Mouse (Mus musculus): ENCODE data around the gene Mpdz. TPM values are rescaled to one million over a fixed set of nuclear protein-coding genes. Genes with fewer than 3 reads are reported as not detected.

Mpdz gene
- polyA plus RNA-seq, 1 experiment from 2014 or later: 44.0 TPM

DNA sequence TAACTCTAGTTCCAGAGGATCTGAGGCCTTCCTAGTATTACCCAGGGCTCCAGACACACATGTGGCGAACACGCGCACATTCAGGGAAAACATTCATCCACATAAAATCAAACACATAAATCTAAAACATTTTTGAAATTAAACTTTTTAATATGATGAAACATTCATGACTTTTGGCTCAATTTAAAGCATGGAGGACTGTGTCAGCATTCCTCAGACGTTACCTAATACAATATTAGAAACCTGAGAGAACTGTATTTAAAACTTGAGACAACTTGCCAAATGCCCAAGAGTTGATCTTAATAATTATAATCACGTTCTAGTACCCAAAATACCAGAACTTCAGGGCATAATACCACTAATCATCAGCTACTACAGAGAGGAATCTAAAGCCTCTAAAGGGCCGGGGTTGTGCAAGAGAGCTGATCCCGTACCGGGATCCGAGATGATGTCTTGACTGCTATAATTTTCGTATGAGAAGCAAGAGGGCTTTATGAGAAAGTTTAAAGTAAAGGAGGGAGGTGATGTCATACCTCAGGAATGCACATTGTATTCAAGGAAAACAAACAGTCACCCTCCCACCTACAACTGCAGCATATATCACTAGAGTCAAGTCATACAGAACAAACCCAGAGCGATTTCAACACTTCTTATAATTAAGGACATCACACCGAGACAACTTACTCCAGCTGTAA, 133.0 kb downstream of the Mpdz start:
- Histone ChIP-seq H3K9me3 (replicated peaks) (no peaks in the 10 kb centered on the region), H3K27me3 (no peaks in the 10 kb centered on the region), H3K4me3 (no peak overlapping the region), H3K9ac (no peak overlapping the region), H3K36me3 (0 out of 2 replicates have a peak, but pooled peaks cover under 1% of the 10 kb centered on the region), H3K4me1 (no peaks in the 10 kb centered on the region), H3K27ac (no peak overlapping the region), H3K4me2 (replicated peaks) (no peak overlapping the region)
- WGBS: 86% methylated on average over 12 of the region's 12 CpGs
- ATAC-seq (ENCODE audit: low FRiP score): no peak

DNA sequence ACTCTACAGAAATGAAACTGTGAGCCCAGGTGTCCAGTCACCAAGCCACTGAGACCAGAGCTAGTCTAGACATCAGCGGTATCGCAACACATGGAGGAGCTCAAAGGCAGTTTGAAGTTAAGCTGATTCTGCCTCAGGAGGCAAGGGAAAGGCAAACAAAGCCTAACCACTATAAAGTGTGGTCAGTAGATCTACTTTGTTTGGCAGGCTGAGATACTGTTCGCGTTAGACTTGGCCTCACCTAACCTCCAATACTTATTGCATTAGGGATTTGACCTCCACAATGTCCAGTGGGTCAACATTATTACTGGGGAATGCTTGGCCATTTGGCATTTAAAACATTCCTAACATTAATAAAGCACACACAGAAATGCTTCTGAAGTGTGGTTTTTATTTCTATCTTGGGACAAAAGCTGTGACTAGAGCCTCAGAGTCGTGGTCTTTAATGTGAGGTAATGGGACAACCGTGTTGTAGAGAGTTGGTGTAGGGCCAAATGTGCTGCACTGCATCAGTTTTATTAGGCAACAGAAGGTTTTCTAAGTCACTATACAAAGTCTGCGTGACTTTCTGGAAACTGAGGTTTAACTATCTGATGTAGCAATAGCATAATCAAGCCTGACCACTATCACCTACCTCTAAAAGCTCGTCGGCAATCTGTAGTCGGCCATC, 134.9 kb downstream of the Mpdz start:
- no peaks in the 10 kb centered on the region for H3K4me1 ChIP-seq
- no peaks in the 10 kb centered on the region for H3K27me3 ChIP-seq
- H3K4me2 ChIP-seq (replicated peaks): no peak overlapping the region
- WGBS: 92% methylated on average over 10 of the region's 10 CpGs
- ATAC-seq (ENCODE audit: low FRiP score): no peak
- H3K27ac ChIP-seq: no peak overlapping the region
- H3K9me3 ChIP-seq (replicated peaks): no peaks in the 10 kb centered on the region
- peaks cover 7% of the 10 kb centered on the region for H3K36me3 ChIP-seq
- no peak overlapping the region for H3K9ac ChIP-seq
- no peak overlapping the region for H3K4me3 ChIP-seq

DNA sequence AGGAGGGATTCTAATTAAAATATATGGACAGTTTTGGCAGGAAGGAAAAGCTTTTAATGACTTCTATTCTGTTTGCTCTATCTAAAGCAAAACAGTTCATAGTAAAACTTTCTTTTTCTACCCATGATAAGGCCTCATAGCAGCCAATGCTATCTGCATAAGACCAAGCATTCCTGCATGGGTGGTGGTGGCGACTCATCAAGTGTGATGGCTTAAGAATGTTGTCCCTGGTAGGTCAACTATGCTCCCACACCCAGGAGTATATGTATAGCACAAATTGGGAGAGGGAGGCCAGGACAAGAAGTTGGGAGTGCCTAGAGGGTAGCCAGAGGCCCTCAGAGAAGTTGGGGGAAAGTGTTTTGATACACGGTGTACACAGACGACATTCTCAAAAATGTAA, 140.6 kb downstream of the Mpdz start:
- 98% methylated on average over 3 of the region's 3 CpGs for WGBS
- H3K36me3 ChIP-seq: peaks cover 14% of the 10 kb centered on the region

DNA sequence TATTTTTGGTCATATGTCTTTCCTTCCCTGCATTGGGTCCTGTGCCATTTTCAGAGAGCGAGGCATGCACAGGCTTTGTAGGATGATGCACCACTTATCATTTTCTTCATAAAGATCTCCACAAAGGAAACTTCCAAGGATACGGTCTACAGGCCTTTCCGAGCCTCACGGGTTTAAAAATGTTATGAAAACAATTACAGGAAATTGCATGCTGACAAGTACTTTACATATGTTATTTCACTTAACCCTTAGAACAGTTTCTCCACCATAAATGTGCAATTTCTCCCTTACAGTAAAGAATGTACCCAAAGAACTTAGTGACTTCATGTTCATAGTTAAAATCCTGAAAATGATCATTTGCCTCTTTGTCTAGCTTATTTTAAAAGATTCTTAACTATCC, 144.2 kb downstream of the Mpdz start:
- ATAC-seq (ENCODE audit: low FRiP score): no peak
- H3K4me3 ChIP-seq: no peak overlapping the region
- 84% methylated on average over 4 of the region's 4 CpGs for WGBS

More for the DNA sequence above, 140.6 kb downstream of the Mpdz start:
- no peaks in the 10 kb centered on the region for H3K9me3 ChIP-seq (replicated peaks)
- H3K27ac ChIP-seq: no peak overlapping the region
- H3K4me2 ChIP-seq (replicated peaks): no peak overlapping the region
- no peak overlapping the region for H3K4me3 ChIP-seq
- H3K27me3 ChIP-seq: no peaks in the 10 kb centered on the region
- no peak overlapping the region for H3K9ac ChIP-seq
- ATAC-seq (ENCODE audit: low FRiP score): no peak
- H3K4me1 ChIP-seq: no peaks in the 10 kb centered on the region

DNA sequence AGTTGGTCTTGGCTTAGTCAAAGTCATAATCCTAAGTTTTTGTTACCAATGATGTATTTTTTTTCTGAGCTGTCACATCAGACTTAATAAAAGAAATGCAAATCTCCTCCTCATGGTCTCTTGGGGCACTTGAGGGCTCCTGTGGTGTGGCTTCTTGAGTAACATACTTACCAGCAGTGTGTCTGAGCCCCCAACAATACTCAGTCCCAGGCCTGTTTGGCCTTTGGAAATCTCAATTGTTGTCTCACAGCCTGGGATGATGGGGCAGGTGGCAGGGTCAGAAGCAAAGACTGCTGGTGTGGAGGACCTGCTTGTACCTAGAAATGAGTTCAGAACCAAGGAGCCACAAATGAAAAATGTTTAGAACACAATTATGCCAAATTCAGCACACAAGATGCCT, 149.3 kb downstream of the Mpdz start:
- H3K36me3 ChIP-seq: peaks cover 17% of the 10 kb centered on the region; the same call in 1 of the 2 replicates
- no peak for ATAC-seq (ENCODE audit: low FRiP score)

More for the DNA sequence above, 144.2 kb downstream of the Mpdz start:
- Histone ChIP-seq H3K27me3 (no peaks in the 10 kb centered on the region), H3K9me3 (replicated peaks) (no peaks in the 10 kb centered on the region), H3K27ac (no peak overlapping the region), H3K4me1 (no peaks in the 10 kb centered on the region), H3K9ac (no peak overlapping the region), H3K4me2 (replicated peaks) (no peak overlapping the region), H3K36me3 (peaks cover 28% of the 10 kb centered on the region)

DNA sequence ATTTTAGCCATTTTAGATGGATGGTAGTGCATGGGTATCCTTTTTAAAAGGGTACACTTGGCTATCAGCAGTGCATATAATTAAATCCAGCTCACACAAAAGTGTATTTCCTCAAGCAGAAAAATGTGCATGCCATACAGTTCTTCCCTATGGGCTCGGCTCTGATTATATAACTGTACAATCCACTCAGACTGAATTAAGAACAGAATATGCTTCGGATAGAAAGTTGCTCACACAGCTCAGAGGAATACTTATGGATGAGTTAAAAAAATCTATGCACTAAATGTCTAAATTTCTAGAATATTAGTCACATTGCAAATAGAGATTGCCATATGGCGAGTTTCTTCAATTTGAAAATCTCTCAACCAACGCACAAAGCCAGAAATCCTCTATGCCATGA, 157.1 kb downstream of the Mpdz start:
- H3K4me3 ChIP-seq: no peak overlapping the region
- no peaks in the 10 kb centered on the region for H3K4me1 ChIP-seq
- 91% methylated on average over 4 of the region's 4 CpGs for WGBS
- no peak overlapping the region for H3K9ac ChIP-seq
- H3K4me2 ChIP-seq (replicated peaks): no peak overlapping the region
- H3K27ac ChIP-seq: no peak overlapping the region
- peaks cover 15% of the 10 kb centered on the region; the same call in 1 of the 2 replicates for H3K36me3 ChIP-seq
- H3K27me3 ChIP-seq: no peaks in the 10 kb centered on the region
- no peak for ATAC-seq (ENCODE audit: low FRiP score)
- no peaks in the 10 kb centered on the region for H3K9me3 ChIP-seq (replicated peaks)

More for the DNA sequence above, 149.3 kb downstream of the Mpdz start:
- no peak overlapping the region for H3K9ac ChIP-seq
- no peaks in the 10 kb centered on the region for H3K9me3 ChIP-seq (replicated peaks)
- H3K4me1 ChIP-seq: no peaks in the 10 kb centered on the region
- no peak overlapping the region for H3K4me3 ChIP-seq
- no peak overlapping the region for H3K27ac ChIP-seq
- no peak overlapping the region for H3K4me2 ChIP-seq (replicated peaks)
- no peaks in the 10 kb centered on the region for H3K27me3 ChIP-seq

DNA sequence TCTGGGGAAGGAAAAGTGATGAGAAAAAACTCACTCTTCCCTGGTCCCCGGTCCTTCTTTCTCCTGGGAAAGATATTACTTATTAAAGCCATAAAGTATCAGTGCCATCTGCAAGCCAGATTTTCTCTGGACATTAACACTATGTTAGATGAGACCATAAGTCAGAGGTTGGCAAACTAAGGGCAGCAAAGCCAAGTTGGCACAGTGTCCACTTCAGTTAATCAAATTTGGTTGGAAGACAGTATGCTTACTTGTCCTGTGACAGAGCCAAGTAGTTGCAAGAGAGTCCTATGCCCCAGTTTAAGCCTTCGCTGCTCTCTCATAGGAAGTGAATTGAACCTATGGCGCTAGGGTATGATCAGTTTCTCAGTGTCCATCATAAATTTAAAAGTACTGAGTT, 159.0 kb downstream of the Mpdz start:
- no peak for ATAC-seq (ENCODE audit: low FRiP score)
- Histone ChIP-seq H3K9ac (no peak overlapping the region), H3K36me3 (peaks cover 15% of the 10 kb centered on the region; the same call in 1 of the 2 replicates), H3K27me3 (no peaks in the 10 kb centered on the region), H3K4me1 (no peaks in the 10 kb centered on the region), H3K4me3 (no peak overlapping the region), H3K9me3 (replicated peaks) (no peaks in the 10 kb centered on the region), H3K27ac (no peak overlapping the region), H3K4me2 (replicated peaks) (no peak overlapping the region)
- WGBS: 96% methylated on average over 3 of the region's 3 CpGs

DNA sequence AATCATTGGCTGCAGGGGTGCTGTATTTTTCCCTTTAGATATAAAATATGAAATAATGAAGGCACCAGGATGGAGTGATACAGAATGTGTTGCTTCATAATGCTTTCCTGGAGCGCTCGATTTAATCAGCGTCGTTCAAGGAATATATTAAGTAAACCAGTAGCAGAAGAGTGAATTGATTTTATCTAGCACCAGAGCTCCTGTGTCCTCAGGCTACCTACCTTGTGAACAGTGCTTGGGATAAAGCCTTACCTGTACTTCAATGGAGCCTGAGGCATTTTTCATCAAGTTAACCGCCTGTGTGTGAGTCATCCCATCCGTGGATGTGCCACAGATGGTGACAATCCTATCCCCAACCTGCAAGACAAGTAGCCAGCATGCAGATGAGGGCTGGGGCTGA, 159.5 kb downstream of the Mpdz start:
- 93% methylated on average over 6 of the region's 6 CpGs for whole genome bisulfite sequencing

DNA sequence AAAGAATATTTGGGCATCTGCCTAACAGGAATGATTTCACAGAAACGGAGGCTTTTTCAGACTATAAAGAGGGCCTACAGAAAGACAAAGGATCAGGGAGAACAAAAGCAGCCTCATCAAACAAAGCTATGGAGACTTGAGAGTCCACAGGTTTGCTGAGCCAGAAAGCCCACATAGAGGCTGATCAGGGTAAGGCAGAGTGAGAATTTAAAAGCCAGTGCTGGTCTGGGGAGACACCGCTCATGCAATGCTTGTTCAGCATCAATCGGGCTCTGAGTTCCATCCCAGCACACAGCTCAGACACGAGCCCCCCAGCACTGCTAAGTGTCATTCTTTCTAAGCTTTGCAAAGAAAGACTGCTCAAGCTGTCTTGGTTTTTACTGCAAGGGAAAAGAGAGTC, 162.5 kb downstream of the Mpdz start:
- Histone ChIP-seq H3K27ac (no peak overlapping the region), H3K9ac (no peak overlapping the region)
- WGBS: 18% methylated on average over 4 of the region's 4 CpGs

More for the DNA sequence above, 159.5 kb downstream of the Mpdz start:
- Histone ChIP-seq H3K4me2 (replicated peaks) (no peak overlapping the region), H3K4me1 (no peaks in the 10 kb centered on the region), H3K9ac (no peak overlapping the region), H3K4me3 (no peak overlapping the region), H3K36me3 (peaks cover 15% of the 10 kb centered on the region; the same call in 1 of the 2 replicates), H3K27ac (no peak overlapping the region), H3K9me3 (replicated peaks) (no peaks in the 10 kb centered on the region), H3K27me3 (no peaks in the 10 kb centered on the region)
- no peak for ATAC-seq (ENCODE audit: low FRiP score)

DNA sequence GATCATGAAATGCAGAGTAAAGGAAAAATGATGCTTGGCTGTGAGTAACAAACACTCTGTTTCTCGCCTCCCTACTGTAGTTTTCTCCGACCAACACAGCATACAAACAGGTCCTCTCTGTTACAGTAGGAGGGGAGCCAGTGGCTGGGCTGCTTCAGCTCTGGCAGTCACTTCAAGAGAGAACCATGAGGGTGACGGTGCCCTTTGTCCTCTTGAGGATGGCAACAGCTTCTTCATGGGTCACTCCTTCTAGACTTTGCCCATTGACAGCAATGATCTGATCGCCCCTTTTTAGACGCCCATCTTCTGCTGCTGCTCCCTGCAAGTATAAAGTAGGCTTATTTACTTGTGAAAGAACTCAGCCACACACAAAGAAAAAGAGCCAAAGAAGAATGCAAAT, 163.2 kb downstream of the Mpdz start:
- Histone ChIP-seq H3K4me3 (no peak overlapping the region), H3K36me3 (peaks cover 12% of the 10 kb centered on the region; the same call in 1 of the 2 replicates), H3K27ac (no peak overlapping the region), H3K27me3 (no peaks in the 10 kb centered on the region), H3K4me2 (replicated peaks) (no peak overlapping the region), H3K9ac (no peak overlapping the region), H3K4me1 (no peaks in the 10 kb centered on the region), H3K9me3 (replicated peaks) (no peaks in the 10 kb centered on the region)
- no peak for ATAC-seq (ENCODE audit: low FRiP score)
- WGBS: 47% methylated on average over 5 of the region's 5 CpGs

More for the DNA sequence above, 162.5 kb downstream of the Mpdz start:
- Histone ChIP-seq H3K36me3 (peaks cover 16% of the 10 kb centered on the region; the same call in 1 of the 2 replicates), H3K4me2 (replicated peaks) (no peak overlapping the region), H3K9me3 (replicated peaks) (no peaks in the 10 kb centered on the region), H3K27me3 (no peaks in the 10 kb centered on the region), H3K4me1 (no peaks in the 10 kb centered on the region), H3K4me3 (no peak overlapping the region)
- no peak for ATAC-seq (ENCODE audit: low FRiP score)

DNA sequence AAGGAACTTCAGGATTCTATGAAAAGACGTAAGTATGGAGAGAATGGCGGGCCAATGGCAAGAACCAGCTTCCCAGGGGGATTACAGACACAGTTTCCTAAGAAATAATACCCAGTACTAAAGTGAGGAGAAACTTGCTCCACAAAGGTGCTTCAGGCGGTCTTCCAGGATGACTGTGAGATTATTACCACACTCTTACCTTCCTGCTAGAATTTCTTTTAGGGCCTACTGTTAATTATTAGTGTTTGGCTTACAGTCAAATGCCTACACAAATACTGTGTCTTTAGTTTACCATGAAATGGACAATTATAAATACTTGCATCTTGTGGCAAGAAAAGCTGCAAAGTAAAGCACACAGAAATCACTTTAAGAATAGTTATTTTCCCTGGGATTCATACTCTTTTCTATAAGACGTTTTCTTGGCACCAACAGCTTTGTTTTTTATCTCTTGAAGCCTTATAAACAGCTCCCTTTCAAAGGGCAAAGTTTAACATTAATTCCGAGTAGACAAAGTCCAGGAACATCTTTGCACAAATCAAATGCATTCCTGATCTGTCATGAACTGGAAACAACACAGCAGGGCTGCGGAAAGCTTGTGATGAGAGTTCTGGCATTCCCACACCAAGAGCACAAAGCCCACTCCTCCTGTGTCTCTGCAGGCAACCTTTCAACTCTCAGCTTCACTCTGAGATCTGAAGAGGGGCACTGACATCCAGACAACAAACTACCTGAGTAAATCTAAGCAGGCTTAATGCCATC, 166.5 kb downstream of the Mpdz start:
- no peak overlapping the region for H3K27ac ChIP-seq
- H3K4me2 ChIP-seq (replicated peaks): no peak overlapping the region
- H3K36me3 ChIP-seq: peaks cover 5% of the 10 kb centered on the region; the same call in 1 of the 2 replicates
- no peak overlapping the region for H3K9ac ChIP-seq
- H3K4me1 ChIP-seq: no peaks in the 10 kb centered on the region
- H3K27me3 ChIP-seq: no peaks in the 10 kb centered on the region
- H3K9me3 ChIP-seq (replicated peaks): no peaks in the 10 kb centered on the region
- WGBS: 42% methylated on average over 6 of the region's 6 CpGs
- no peak overlapping the region for H3K4me3 ChIP-seq
- no peak for ATAC-seq (ENCODE audit: low FRiP score)

DNA sequence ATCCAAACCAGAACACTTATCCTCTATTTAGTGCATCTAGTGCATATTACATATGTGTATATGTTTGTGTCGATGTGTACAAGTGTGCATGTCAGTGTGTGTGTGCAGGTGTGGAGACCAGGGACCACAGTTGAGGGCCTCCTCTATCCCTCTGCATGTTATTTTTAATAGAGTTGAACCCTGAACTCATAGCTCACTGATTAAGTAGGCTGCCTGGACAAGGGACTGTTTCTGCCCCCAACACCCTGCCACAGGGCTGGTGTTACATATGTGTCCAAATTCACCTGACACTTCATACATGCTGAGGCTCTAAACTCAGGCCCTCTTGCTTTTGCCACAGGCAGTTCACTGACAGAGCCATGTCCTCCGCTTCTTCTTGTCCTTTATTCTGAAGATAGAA, 169.5 kb downstream of the Mpdz start:
- H3K4me2 ChIP-seq (replicated peaks): no peak overlapping the region
- no peak overlapping the region for H3K4me3 ChIP-seq
- H3K36me3 ChIP-seq: peaks cover 5% of the 10 kb centered on the region; the same call in 1 of the 2 replicates
- H3K4me1 ChIP-seq: no peaks in the 10 kb centered on the region
- no peak overlapping the region for H3K27ac ChIP-seq
- no peak for ATAC-seq (ENCODE audit: low FRiP score)
- no peaks in the 10 kb centered on the region for H3K9me3 ChIP-seq (replicated peaks)
- no peak overlapping the region for H3K9ac ChIP-seq
- no peaks in the 10 kb centered on the region for H3K27me3 ChIP-seq
- 91% methylated on average over 2 of the region's 2 CpGs for whole genome bisulfite sequencing
